Mouse (Mus musculus): Measurements from ENCODE around the gene Ccdc93.

The Ccdc93 gene

DNA sequence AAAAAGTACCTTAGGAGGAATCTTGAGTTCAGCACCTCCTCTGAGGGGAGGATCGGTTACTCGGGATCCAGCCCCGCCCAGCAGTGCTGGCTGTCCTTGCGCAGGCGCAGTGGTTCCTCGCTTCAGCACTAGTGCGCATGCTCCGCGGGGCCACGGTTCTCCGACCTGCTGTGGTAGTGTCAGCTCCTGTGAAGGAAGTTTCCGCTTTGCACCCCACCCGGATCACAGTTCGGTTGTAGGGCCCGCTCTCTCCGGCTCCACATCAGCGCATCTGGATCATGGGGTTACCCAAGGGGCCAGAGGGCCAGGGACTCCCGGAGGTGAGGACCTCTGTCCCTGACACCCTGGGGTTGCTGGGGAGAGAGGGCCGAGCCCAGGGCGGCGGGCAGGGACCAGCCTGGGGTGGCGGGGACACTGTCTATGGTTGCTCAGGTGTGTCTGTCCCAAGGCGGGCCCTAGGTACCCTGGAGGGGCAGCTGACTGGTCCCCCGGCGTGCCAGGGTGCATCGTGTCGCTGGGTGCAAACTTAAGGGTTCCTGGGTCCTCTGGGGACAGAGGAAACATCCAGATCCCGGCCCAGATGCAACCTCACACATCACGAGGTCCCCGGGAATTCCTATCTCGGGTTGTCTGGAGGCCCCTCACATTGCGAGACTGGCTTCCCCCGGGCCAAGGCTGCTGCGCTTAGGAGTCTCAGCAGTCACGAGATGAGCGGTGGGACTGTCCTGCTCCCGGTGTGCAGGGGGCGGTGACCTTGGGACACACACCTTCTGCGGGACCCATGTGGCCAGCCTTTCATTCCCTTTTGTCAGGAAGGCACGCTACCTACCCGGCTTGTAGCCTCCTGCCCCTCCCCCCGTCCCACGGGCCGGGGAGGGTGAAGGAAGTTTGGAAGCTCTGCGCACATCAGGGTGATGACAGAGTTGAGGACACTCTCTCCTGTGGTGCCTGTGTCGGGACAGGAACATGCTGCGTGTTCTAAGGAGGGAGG is at the start of gene Ccdc93:
TSS of gene Ccdc93 (plus strand) at position 112 of the 991 bp plus-strand sequence.
- peak; percentile 88 for DNase-seq (ENCODE audit: low read depth, low spot score)

DNA sequence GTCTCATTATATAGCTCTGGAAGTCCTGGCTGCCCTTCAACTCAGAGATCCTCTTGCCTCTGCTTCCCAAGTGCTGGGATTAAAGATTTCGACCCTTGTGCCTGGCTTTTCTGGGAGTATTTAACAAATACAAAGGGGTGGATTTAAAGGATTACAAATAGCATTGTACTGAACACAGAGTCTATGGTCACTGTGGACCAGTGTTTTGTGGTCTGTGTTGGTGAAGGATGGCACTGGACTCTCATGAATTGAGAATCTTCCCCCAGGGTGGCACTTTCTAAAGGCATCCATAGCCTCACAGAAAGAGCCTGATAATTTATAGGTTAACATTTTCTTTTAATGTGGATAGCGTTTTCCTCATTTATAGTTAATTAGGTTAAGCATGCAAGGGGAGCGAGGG is 49.3 kb upstream of the Ccdc93 start:
- DNase-seq (ENCODE audit: low read depth, low spot score) = no peak

DNA sequence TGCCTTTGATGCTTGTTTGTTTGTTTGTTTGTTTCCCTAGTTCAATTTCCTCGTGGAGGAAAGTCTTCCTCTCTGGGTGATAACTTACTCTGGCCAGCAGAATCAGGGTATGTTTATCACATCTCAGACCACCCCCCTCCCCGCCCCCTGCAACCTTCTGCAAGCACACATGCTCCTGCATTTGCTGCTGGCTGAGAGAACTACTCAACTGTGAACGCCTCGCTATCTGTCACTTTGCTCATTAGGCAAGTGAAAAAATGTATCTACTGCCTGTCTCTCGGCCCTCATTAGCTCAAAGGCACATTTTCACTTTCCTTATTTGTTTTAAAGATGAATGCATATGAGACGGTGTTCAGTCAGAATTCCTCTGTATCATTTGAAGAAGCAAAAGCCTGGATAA is 42.5 kb upstream of the Ccdc93 start:
- DNase-seq (ENCODE audit: low read depth, low spot score) = no peak

DNA sequence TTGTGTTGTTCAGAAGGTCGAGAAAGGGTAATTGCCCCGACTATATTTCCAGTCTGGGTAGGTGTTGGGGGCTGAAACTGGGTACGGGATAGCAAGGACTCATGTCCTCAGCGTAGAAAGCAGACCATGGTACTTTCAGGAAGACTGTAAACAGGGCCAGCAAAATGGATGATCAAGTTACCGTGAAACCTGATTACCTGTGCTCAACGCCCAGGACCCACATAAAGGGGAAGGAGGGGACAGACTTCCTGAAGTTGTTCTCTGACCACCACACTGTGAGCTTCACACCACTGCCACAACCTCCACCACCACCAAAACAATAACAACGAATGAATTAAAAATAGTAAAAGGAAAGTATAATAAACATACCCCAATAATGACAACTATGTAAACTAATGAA is 42.1 kb upstream of the Ccdc93 start:
- no peak for DNase-seq (ENCODE audit: low read depth, low spot score)

DNA sequence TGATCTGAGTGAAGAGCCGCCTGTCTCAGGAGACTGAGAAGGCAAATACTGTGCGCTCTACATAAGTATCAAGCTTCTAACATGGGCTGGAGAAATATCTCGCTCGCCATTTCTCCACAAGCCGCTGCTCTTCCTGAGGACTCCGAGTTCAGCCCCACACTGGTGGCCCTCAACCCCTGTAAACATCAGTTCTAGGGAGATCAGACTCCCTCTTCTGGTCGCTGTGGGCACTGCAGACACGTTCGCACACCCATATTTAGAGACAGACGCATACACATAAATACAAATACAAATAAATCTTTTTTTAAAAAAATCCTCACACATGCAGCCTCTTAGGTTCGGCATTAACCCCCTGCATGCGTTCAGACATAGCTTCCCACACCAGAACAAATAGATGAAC is 41.3 kb upstream of the Ccdc93 start:
- no peak for DNase-seq (ENCODE audit: low read depth, low spot score)

GRCm38 (mm10) chr1:121390003-121390402 is 40.8 kb upstream of the Ccdc93 start:
- no peak for DNase-seq (ENCODE audit: low read depth, low spot score)

DNA sequence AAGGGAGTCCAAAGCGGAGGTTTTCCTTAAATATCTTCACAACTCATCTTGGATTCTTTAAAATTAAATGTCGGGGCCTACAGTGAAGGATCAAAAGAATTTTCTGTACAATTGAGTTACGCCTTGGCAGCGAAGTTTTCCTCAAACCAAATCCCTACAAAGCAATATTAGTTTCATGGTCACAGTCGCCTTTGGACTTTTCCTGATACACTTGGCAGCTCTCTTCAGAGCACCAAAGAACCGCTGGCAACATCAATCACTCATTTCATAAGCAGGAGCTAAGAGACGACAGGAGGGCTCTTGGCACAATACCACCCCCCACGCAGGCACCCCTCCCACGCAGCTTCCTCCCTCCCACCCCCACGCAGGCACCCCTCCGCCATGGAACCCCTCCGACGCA is 40.4 kb upstream of the Ccdc93 start:
- no peak for DNase-seq (ENCODE audit: low read depth, low spot score)

DNA sequence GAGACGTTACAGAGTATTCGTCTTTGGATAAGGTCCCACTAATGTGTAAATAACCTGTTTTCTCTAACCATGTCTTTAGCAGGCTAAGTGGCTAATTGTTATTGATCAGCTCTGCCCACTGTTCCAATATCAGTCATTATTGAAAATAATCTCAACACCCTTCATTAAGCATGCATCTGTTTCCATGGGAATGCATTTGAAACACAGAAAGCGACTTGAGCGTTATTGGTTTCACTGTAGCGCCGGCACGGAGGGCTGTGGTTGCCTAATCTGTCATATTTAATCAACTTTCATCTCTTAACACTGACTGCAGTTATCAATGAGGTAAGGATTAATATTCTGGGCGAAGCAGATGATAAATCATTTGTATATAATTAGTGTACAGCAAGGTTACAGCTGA is 40.0 kb upstream of the Ccdc93 start:
- no peak for DNase-seq (ENCODE audit: low read depth, low spot score)

DNA sequence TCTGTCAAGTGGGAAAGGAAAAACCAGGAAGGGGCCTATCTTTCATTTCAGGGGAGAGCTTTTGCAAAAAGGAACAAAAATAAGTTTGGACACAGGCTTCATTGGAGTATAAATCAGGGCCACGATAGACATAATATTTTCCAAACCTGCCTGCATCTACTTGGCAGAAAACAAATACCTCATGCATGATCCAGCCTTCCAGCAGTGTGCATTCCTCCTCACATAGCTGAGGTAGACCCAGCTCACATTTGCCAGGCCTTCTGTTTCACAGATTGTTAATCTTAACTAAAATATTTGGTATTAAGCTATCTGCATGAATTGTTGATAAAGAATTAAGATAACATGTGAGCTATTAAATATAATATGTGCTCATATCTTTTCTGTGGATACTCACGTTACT is 37.7 kb upstream of the Ccdc93 start:
- no peak for DNase-seq (ENCODE audit: low read depth, low spot score)

GRCm38 (mm10) chr1:121394764-121395163 is 36.1 kb upstream of the Ccdc93 start:
- DNase-seq (ENCODE audit: low read depth, low spot score) = no peak

DNA sequence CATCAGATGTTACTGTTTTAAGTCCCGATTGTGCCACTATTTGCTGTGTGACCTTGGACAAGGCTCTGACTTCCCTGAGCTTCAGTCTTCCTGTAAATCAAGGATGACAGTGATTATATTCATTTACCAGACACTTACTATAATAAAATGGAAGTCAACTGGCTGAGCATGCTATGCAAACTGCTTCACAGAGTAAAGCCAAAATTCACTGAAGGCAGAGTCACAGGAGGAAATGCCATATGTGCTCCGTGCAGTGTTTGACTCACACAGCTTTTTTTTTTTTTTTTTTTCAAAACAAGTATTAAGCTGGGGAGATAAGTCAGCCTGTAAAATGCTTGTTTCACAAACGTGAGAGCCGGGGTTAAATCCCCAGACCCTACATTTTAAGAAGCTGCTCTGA is 34.3 kb upstream of the Ccdc93 start:
- DNase-seq (ENCODE audit: low read depth, low spot score) = no peak

- DNase-seq (ENCODE audit: low read depth, low spot score) = no peak
These were observed 32.6 kb upstream of the Ccdc93 start for GRCm38 (mm10) chr1:121398231-121398630.

GRCm38 (mm10) chr1:121398986-121399881 is 31.6 kb upstream of the Ccdc93 start:
- DNase-seq (ENCODE audit: low read depth, low spot score) = no peak

- DNase-seq (ENCODE audit: low read depth, low spot score) = no peak
These were observed 30.6 kb upstream of the Ccdc93 start for GRCm38 (mm10) chr1:121400243-121400642.

DNA sequence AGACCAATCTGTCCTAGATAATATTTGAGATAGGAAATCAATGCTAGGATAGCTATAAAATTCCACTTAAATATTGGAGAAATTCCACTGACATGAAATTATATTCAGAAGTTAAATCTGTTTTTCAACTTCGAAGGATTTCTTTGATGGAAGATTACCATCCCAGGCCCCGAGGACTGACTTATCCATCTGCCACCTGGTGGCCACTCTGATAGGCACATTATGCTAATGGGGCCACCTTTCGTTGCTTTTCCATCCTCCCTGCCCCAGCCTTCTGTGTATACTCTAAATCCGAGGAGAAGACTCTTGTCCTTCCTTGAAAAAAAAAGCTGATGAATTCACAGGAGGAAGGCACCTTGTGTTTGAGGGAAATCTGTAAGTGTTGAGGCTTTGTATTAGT is 11.8 kb upstream of the Ccdc93 start:
- DNase-seq (ENCODE audit: low read depth, low spot score) = no peak

GRCm38 (mm10) chr1:121419569-121420265 is 11.1 kb upstream of the Ccdc93 start:
- no peak for DNase-seq (ENCODE audit: low read depth, low spot score)

GRCm38 (mm10) chr1:121430183-121430937 is 489 bp upstream of the Ccdc93 start:
- DNase-seq (ENCODE audit: low read depth, low spot score) = no peak

DNA sequence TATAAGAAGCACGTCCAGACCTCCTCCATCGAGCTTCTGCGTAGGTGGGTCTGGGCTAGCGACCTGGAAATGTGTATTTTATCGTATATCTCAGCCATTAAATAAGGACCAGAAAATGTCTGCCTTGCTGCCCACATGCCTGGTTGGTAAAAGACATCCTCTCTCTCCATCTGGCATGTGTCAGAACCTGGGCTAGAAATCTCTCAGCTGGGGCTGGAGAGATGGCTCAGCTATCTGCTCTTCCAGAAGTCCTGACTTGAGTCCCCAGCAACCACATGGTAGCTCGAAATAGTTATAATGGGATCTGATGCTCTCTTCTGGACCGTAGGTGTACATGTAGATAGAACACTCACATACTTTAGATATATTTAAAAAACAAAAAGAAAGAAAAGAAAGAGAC is 5.1 kb downstream of the Ccdc93 start:
- no peak for DNase-seq (ENCODE audit: low read depth, low spot score)

- peak; percentile 8 for DNase-seq (ENCODE audit: low read depth, low spot score)
These were observed 9.9 kb downstream of the Ccdc93 start for GRCm38 (mm10) chr1:121440535-121441381.

DNA sequence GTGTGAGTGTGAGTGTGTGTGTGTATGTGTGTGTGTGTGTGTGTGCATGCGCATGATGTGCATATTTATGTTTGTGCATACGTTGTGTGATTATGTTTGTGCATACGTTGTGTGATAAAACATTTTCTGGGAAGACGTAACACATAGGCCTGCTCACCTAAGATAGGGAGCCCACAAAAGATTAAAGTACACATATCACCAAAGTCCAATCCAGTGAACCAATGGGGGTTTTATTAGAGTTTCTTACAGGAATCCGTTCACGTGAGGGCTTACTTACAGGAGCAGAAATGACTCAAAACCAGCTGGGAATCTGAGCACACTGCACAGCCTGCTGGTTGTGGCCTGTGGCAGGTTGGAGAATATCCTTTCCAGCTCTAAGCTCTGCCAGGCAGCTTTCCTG is 13.3 kb downstream of the Ccdc93 start:
- DNase-seq (ENCODE audit: low read depth, low spot score) = no peak
